Mouse (Mus musculus) neural tube, embryonic 12.5 days (tissue): ENCODE measurements around the gene E330017A01Rik. TPM values are rescaled to one million over a fixed set of nuclear protein-coding genes. Genes with fewer than 3 reads are reported as not detected.

Experiments
- ATAC-seq: fragments of 200-750 bp; cut with Nextera tagmentation; 2 replicates; pipeline ENCODE4 v1.8.0; 2017; ENCODE audit warnings: low read depth, mild to moderate bottlenecking, moderate TSS enrichment, moderate library complexity; ENCODE audit not compliant: low FRiP score
- H3K27ac ChIP-seq: fragments of 300-500 bp; sonication (generic); 2 replicates; pipeline ENCODE4 v1.5.1; 2016
- H3K27me3 ChIP-seq: fragments of 300-500 bp; sonication (generic); replicated peaks from 2 replicates; pipeline ENCODE4 v1.6.1; 2016; ENCODE audit warnings: mild to moderate bottlenecking
- H3K36me3 ChIP-seq: fragments of 300-500 bp; sonication (generic); 2 replicates; pipeline ENCODE4 v1.6.1; 2016; ENCODE audit warnings: mild to moderate bottlenecking
- H3K4me1 ChIP-seq: fragments of 300-500 bp; sonication (generic); 2 replicates; pipeline ENCODE4 v1.6.1; 2016
- H3K4me2 ChIP-seq: fragments of 300-500 bp; sonication (generic); replicated peaks from 2 replicates; pipeline ENCODE4 v1.6.1; 2016; ENCODE audit warnings: mild to moderate bottlenecking
- H3K4me3 ChIP-seq: fragments of 300-500 bp; sonication (generic); 2 replicates; pipeline ENCODE4 v1.5.1; 2016
- H3K9ac ChIP-seq: fragments of 300-500 bp; sonication (generic); 2 replicates; pipeline ENCODE4 v1.6.1; 2016; ENCODE audit warnings: mild to moderate bottlenecking
- H3K9me3 ChIP-seq: fragments of 300-500 bp; sonication (generic); 2 replicates; pipeline ENCODE4 v1.6.1; 2016; ENCODE audit warnings: mild to moderate bottlenecking
- WGBS: fragments of 180-500 bp; shearing (Covaris S2); methylation state at CpG from one replicate; pipeline ENCODE4 v1.1.7; 2016; 5-methylcytosine and 5-hydroxymethylcytosine counted together
- polyA plus RNA-seq: library from polyadenylated mRNA; unstranded; fragments of >200 nt; fragmentation: Nextera tagmentation; extraction: Ambion mirVana; gene quantifications from 2 replicates; pipeline ENCODE4 v1.2.1, GENCODE M21; 2016

The E330017A01Rik gene
- polyA plus RNA-seq, 1 experiment from 2014 or later, result 0.18 TPM

DNA sequence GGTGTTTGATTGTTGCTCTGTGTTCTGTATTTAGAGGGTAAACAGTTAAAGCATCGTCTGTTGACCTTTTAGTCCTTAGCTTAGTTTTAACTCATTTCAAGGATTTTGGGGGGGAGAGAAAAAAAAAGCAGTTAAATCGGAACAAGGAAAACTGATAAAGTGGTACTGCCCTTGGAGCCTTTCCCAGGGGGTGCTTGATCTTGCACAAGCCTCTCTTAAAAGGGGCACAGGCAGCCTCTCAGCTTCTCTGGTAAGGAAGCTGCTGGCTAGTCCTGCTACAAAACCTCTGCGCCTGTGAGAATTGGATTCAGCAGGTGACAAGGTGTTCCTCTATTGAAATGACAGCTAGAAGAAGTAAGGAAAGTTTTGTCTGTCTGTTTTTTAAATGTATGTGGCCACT is 16.2 kb downstream of the E330017A01Rik start:
- Histone ChIP-seq H3K4me3 (no peak overlapping the region), H3K4me2 (no peak overlapping the region), H3K9ac (no peak overlapping the region), H3K9me3 (no peaks in the 10 kb centered on the region), H3K27me3 (no peaks in the 10 kb centered on the region), H3K4me1 (no peaks in the 10 kb centered on the region), H3K36me3 (no peaks in the 10 kb centered on the region), H3K27ac (no peak overlapping the region)
- WGBS, result 95% methylated on average over 3 of the region's 3 CpGs
- no peak for ATAC-seq

DNA sequence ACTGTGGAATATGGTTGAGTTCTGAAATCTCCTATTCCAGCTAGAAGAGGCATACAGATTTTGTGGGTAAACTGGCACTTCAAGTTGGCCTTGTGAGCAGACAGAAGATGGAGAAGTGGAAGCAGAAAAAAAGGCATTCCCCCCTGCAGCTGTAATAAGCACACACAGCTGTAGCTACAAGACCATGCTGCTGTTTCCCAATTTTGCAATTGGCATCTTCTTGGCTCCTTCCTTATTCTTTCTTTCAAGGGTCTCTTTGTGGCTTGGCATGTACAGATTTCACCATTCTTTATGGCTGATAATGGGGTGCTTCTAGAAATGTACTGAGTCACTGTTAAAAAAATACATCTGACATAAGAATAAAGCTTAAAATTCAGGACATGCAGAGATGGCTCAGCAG is 21.2 kb downstream of the E330017A01Rik start:
- Histone ChIP-seq H3K9ac (no peak overlapping the region), H3K4me3 (no peak overlapping the region), H3K4me2 (no peak overlapping the region), H3K27ac (no peak overlapping the region), H3K4me1 (no peaks in the 10 kb centered on the region), H3K9me3 (no peaks in the 10 kb centered on the region), H3K27me3 (no peaks in the 10 kb centered on the region), H3K36me3 (no peaks in the 10 kb centered on the region)
- no peak for ATAC-seq

DNA sequence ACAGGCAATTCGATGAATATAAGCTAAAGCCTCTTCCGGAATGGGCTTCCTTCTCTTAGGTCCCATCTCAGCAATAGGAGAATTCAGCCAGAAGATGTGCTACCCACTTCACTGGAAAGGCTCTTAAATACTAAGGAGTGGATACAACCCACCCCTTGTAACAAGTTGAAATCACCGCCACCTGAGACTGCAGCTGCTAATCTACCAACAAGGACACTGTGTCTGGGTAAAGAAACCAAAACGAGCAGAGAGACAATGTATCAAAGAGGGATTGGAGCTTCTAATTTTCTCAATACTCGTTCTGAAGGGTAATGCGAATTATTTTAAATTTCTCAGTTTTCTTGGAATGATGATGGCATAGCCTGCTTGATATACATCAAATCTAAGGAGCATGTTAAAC is 21.7 kb downstream of the E330017A01Rik start, which contains the start of gene Gm813:
Gene Gm813, minus strand, starts transcription at position 101 of the 400 bp plus-strand sequence.
- Histone ChIP-seq H3K9ac (no peak within 1 kb of the TSS), H3K4me3 (no peak within 1 kb of the TSS), H3K27me3 (no peaks in the 10 kb centered on the region), H3K36me3 (no peaks in the 10 kb centered on the region), H3K9me3 (no peaks in the 10 kb centered on the region), H3K4me1 (no peaks in the 10 kb centered on the region), H3K27ac (no peak within 1 kb of the TSS), H3K4me2 (no peak within 1 kb of the TSS)
- no peak for ATAC-seq
- 90% methylated on average over 6 of the region's 6 CpGs for WGBS

GRCm38 (mm10) chr16:58612969-58613368 is 25.6 kb downstream of the E330017A01Rik start:
- H3K4me3 ChIP-seq, result no peak overlapping the region
- WGBS, result 67% methylated on average over 3 of the region's 3 CpGs
- H3K27me3 ChIP-seq, result no peaks in the 10 kb centered on the region
- H3K9me3 ChIP-seq, result no peaks in the 10 kb centered on the region
- no peak overlapping the region for H3K9ac ChIP-seq
- no peak for ATAC-seq
- no peak overlapping the region for H3K4me2 ChIP-seq
- H3K4me1 ChIP-seq, result no peaks in the 10 kb centered on the region
- no peaks in the 10 kb centered on the region for H3K36me3 ChIP-seq
- H3K27ac ChIP-seq, result no peak overlapping the region

GRCm38 (mm10) chr16:58607101-58607500 is 31.4 kb downstream of the E330017A01Rik start:
- WGBS, result 73% methylated on average over 5 of the region's 5 CpGs
- Histone ChIP-seq H3K36me3 (no peaks in the 10 kb centered on the region), H3K9ac (no peak overlapping the region), H3K4me3 (no peak overlapping the region), H3K4me2 (no peak overlapping the region), H3K27me3 (no peaks in the 10 kb centered on the region), H3K27ac (no peak overlapping the region), H3K9me3 (no peaks in the 10 kb centered on the region), H3K4me1 (no peaks in the 10 kb centered on the region)
- ATAC-seq, result no peak

DNA sequence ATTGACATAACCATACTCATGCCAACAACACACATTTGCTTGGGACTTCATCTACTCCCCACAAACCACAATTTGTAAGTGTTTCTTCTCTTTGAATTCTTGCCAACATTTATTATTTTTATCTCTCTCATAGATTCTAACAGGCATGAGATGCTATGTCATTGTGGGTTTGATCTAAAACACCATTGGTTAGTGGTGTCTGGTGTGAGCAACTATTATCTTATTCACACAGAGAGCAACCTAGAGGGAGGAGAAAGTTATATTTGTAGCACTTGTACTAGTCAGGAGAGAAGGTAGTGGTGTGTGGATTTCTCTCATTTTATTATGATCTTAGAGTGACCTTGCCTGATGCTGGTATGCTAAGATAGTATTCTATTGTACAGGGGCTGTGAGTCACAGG is 33.9 kb downstream of the E330017A01Rik start:
- Histone ChIP-seq H3K9ac (no peak overlapping the region), H3K4me1 (no peaks in the 10 kb centered on the region), H3K9me3 (no peaks in the 10 kb centered on the region), H3K27ac (no peak overlapping the region), H3K4me3 (no peak overlapping the region), H3K36me3 (no peaks in the 10 kb centered on the region), H3K27me3 (no peaks in the 10 kb centered on the region), H3K4me2 (no peak overlapping the region)
- no peak for ATAC-seq

DNA sequence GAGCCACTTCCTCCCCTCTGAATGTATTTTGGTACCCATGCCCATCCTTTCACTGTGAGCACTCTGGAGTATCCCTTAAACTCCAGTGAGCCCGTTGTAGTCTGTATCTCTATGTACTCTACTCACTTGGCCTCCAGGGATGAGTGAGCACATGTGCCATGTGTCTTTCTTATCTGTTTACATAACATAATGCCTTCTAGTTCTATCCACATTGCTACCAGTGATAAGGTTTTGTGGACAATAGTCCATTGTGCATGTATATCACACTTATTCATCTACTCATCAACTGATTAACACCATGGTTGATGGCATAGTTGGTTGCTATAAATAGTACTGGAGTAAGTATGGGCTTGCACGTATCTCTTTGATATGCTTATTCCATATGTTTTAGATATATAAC is 34.7 kb downstream of the E330017A01Rik start:
- Histone ChIP-seq H3K4me3 (no peak overlapping the region), H3K36me3 (no peaks in the 10 kb centered on the region), H3K4me2 (no peak overlapping the region), H3K27ac (no peak overlapping the region), H3K4me1 (no peaks in the 10 kb centered on the region), H3K27me3 (no peaks in the 10 kb centered on the region), H3K9ac (no peak overlapping the region), H3K9me3 (no peaks in the 10 kb centered on the region)
- 89% methylated on average over 2 of the region's 2 CpGs for WGBS
- no peak for ATAC-seq

- Histone ChIP-seq H3K4me2 (no peak overlapping the region), H3K9ac (no peak overlapping the region), H3K4me3 (no peak overlapping the region), H3K36me3 (no peaks in the 10 kb centered on the region), H3K4me1 (no peaks in the 10 kb centered on the region), H3K9me3 (no peaks in the 10 kb centered on the region), H3K27me3 (no peaks in the 10 kb centered on the region), H3K27ac (no peak overlapping the region)
- ATAC-seq, result no peak
- 93% methylated on average over 6 of the region's 6 CpGs for WGBS
Observed at GRCm38 (mm10) chr16:58600846-58601245, 37.7 kb downstream of the E330017A01Rik start.

DNA sequence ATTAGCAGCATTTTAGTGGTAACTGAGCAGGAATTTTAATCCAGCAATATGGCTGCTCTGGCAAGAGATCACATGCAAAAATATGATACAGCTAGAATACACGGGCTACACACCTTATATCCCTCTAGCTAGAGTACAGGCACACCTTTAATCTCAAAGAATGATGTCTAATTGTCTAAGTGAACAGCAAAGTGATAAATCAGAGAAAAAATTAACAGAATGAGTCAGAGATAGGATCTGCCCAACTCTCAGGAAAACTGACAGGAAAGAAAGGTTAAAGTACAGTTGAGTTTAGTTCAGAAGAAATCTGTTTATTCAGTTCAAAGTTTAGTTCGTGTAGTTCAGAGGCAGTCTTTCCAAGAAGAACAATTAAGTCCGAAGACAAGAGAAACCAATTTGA is 47.2 kb downstream of the E330017A01Rik start:
- Histone ChIP-seq H3K4me1 (no peaks in the 10 kb centered on the region), H3K27ac (no peak overlapping the region), H3K9ac (no peak overlapping the region), H3K9me3 (no peaks in the 10 kb centered on the region), H3K4me3 (no peak overlapping the region), H3K4me2 (no peak overlapping the region), H3K27me3 (no peaks in the 10 kb centered on the region), H3K36me3 (no peaks in the 10 kb centered on the region)
- ATAC-seq, result no peak
- 84% methylated on average over 3 of the region's 3 CpGs for WGBS

- H3K36me3 ChIP-seq, result no peaks in the 10 kb centered on the region
- no peaks in the 10 kb centered on the region for H3K4me1 ChIP-seq
- H3K4me2 ChIP-seq, result no peak overlapping the region
- no peak overlapping the region for H3K4me3 ChIP-seq
- H3K9me3 ChIP-seq, result no peaks in the 10 kb centered on the region
- no peaks in the 10 kb centered on the region for H3K27me3 ChIP-seq
- no peak overlapping the region for H3K27ac ChIP-seq
- ATAC-seq, result no peak
- no peak overlapping the region for H3K9ac ChIP-seq
Observed at GRCm38 (mm10) chr16:58589444-58589843, 49.1 kb downstream of the E330017A01Rik start.

Other genes starting within 250 kb of the E330017A01Rik start
- 15.3 and 19.0 TPM in 2 replicates for gene Dcbld2, start 230.3 kb downstream of the E330017A01Rik start, polyA plus RNA-seq
- 6.8 and 7.4 TPM in 2 replicates for gene St3gal6, start 114.5 kb downstream of the E330017A01Rik start, polyA plus RNA-seq
- gene Gm813, start 21.8 kb downstream of the E330017A01Rik start, polyA plus RNA-seq, result not detected in 2 replicates
- gene Cpox, start 31.6 kb upstream of the E330017A01Rik start, polyA plus RNA-seq, result 19.9 and 20.9 TPM in 2 replicates
- not detected in 2 replicates for gene Gpr15, start 80.3 kb upstream of the E330017A01Rik start, polyA plus RNA-seq
- 113 and 121 TPM in 2 replicates for gene Cldnd1, start 89.2 kb upstream of the E330017A01Rik start, polyA plus RNA-seq
- gene Olfr172, start 124.4 kb upstream of the E330017A01Rik start, polyA plus RNA-seq, result not detected in 2 replicates
- not detected in 2 replicates for gene Olfr173, start 161.5 kb upstream of the E330017A01Rik start, polyA plus RNA-seq
- not detected in 2 replicates for gene Olfr175-ps1, start 188.0 kb upstream of the E330017A01Rik start, polyA plus RNA-seq
- not detected in 2 replicates for gene Olfr177, start 236.0 kb upstream of the E330017A01Rik start, polyA plus RNA-seq